Mouse (Mus musculus): ENCODE measurements around the gene Map3k12. TPM values are rescaled to one million over a fixed set of nuclear protein-coding genes. Genes with fewer than 3 reads are reported as not detected.

Gene Map3k12
- polyA plus RNA-seq, 1 experiment from 2014 or later, result 27.9 TPM

DNA sequence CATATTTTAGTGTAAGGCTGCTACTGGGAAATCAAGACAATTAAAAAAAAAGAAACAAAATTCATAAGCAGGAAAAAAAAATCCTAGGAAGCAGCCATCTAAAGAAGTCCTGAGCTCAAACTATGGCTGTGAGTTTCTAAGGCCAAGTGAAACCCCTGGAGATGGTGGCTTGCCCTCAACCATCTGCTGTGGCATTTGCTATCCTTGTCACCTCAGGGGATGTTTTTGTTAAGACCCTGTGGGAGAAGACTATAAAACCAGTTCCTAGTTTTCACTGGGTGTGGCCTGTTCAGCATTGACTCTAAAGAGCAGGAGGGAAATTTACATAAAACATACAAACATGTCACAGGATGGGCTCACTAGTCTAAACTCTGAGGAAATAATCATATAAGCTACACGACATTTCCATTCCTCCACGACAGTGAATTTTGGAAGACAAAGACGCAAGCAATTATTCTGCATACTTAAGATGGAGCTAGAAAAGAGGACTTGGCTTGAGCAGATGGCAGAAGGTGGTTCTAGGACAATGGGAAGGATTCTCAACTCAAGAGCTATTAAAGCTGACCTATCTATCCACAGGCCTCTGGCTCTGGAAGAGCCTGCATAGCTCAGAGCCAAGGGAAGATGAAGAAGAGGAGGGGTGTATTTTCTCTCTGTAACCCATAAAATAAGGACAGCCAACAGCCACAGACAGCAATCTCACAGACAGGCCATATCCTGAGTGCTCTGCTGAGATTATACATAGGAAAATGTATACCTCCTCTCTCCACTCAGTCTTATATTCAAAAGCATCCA, 15.4 kb upstream of the Map3k12 start:
- H3K9ac ChIP-seq, result no peak overlapping the region
- WGBS, result 91% methylated on average over 3 of the region's 3 CpGs
- ATAC-seq (ENCODE audit: insufficient number of reproducible peaks, insufficient read depth, low FRiP score, low TSS enrichment), result no peak
- no peaks in the 10 kb centered on the region for H3K27me3 ChIP-seq
- H3K4me2 ChIP-seq (replicated peaks), result no peak overlapping the region
- no peak overlapping the region for H3K27ac ChIP-seq
- H3K36me3 ChIP-seq, result peaks cover 70% of the 10 kb centered on the region
- no peak overlapping the region for H3K4me3 ChIP-seq
- no peaks in the 10 kb centered on the region for H3K4me1 ChIP-seq
- H3K9me3 ChIP-seq, result no peaks in the 10 kb centered on the region

DNA sequence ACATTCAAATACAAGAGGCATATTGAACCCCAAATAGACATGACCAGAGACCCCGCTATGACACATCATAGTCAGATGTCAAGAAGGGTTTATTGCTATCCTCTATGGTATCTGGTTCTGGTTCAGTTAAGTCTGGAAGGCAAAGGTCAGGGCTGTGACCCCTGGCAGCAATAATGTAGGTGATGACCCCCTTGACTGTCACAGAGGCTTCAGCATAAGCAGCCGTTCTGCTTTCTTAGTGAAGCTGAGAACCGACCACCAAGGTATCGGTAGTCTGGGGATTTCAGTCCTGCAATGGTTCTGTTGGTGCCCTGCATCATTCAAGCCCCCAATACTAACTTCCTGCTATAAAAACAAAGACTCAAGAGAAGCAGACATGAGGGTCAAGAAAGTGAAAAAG, 14.7 kb upstream of the Map3k12 start:
- Histone ChIP-seq H3K27ac (no peak overlapping the region), H3K27me3 (no peaks in the 10 kb centered on the region), H3K4me2 (replicated peaks) (no peak overlapping the region), H3K36me3 (peaks cover 65% of the 10 kb centered on the region), H3K9me3 (no peaks in the 10 kb centered on the region), H3K4me1 (no peaks in the 10 kb centered on the region), H3K4me3 (no peak overlapping the region), H3K9ac (no peak overlapping the region)
- no peak for ATAC-seq (ENCODE audit: insufficient number of reproducible peaks, insufficient read depth, low FRiP score, low TSS enrichment)
- WGBS, result 78% methylated on average over 4 of the region's 4 CpGs

DNA sequence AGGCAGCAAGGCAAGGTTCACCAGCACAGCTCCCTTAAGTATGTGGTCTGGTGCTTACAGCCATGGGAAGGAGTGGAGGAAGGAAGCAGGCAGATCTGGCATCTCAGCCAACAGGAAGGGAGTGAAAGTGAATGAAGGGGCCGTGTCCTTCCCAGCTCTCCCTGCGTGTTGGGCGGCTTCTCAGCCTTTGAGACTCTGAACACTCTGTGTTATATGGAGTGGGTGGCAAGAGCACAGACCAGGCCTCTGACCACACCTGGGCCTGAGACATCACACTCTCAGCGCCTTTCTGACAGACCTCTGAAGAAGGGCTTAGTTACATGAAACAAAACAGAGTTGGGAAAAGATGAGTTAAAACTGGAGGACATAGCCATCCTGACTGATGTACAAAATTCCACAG, 13.7 kb upstream of the Map3k12 start:
- no peaks in the 10 kb centered on the region for H3K4me1 ChIP-seq
- 94% methylated on average over 4 of the region's 4 CpGs for WGBS

DNA sequence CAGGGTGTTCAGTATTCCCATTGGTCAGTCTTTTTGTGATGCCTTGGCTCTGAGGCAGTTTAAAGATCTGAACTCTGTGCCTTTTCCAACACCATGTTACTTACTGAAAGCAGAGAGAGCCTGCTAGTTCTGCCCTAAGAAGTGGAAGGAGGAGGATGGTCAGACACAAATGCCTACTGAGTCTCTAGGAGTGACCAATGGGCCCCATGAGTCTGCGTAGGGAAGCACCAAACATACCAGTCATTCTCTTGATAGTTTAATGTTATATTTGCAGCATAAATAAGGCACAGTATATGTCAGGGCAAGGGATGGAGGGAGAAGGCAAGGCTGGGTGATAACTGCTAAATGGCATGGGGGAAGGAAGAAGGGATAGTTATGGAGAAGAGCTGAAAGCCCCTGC, 11.5 kb upstream of the Map3k12 start:
- WGBS, result 94% methylated on average over 1 of the region's 1 CpGs

More for the DNA sequence above, 13.7 kb upstream of the Map3k12 start:
- Histone ChIP-seq H3K27ac (no peak overlapping the region), H3K4me3 (no peak overlapping the region), H3K9ac (no peak overlapping the region), H3K27me3 (no peaks in the 10 kb centered on the region), H3K4me2 (replicated peaks) (no peak overlapping the region), H3K36me3 (peaks cover 57% of the 10 kb centered on the region), H3K9me3 (no peaks in the 10 kb centered on the region)
- no peak for ATAC-seq (ENCODE audit: insufficient number of reproducible peaks, insufficient read depth, low FRiP score, low TSS enrichment)

DNA sequence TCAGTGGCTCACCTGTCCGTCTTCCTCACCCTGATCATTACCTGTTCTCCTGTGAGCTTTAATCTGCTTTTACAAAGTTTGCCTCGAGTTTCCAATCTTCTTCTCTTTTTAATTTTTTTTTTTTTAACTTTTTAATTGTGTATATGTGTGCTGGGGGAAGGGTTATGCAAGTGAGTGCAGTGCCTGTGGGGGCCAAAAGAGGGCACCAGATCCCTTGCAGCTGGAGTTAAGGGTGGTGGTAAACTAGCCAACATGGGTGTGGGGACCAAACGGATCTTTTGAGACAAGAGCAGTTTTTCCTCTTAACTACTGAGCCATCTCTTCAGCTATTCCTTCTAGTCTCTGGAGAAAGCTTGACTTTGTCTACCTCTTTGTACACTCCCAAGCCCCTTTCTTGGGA, 11.1 kb upstream of the Map3k12 start:
- no peaks in the 10 kb centered on the region for H3K4me1 ChIP-seq
- peaks cover 56% of the 10 kb centered on the region for H3K36me3 ChIP-seq
- WGBS, result 69% methylated on average over 3 of the region's 3 CpGs

More for the DNA sequence above, 11.5 kb upstream of the Map3k12 start:
- no peak overlapping the region for H3K4me2 ChIP-seq (replicated peaks)
- no peaks in the 10 kb centered on the region for H3K27me3 ChIP-seq
- no peak for ATAC-seq (ENCODE audit: insufficient number of reproducible peaks, insufficient read depth, low FRiP score, low TSS enrichment)
- H3K27ac ChIP-seq, result no peak overlapping the region
- H3K9ac ChIP-seq, result no peak overlapping the region
- H3K9me3 ChIP-seq, result no peaks in the 10 kb centered on the region
- H3K4me3 ChIP-seq, result no peak overlapping the region
- peaks cover 60% of the 10 kb centered on the region for H3K36me3 ChIP-seq
- no peaks in the 10 kb centered on the region for H3K4me1 ChIP-seq

DNA sequence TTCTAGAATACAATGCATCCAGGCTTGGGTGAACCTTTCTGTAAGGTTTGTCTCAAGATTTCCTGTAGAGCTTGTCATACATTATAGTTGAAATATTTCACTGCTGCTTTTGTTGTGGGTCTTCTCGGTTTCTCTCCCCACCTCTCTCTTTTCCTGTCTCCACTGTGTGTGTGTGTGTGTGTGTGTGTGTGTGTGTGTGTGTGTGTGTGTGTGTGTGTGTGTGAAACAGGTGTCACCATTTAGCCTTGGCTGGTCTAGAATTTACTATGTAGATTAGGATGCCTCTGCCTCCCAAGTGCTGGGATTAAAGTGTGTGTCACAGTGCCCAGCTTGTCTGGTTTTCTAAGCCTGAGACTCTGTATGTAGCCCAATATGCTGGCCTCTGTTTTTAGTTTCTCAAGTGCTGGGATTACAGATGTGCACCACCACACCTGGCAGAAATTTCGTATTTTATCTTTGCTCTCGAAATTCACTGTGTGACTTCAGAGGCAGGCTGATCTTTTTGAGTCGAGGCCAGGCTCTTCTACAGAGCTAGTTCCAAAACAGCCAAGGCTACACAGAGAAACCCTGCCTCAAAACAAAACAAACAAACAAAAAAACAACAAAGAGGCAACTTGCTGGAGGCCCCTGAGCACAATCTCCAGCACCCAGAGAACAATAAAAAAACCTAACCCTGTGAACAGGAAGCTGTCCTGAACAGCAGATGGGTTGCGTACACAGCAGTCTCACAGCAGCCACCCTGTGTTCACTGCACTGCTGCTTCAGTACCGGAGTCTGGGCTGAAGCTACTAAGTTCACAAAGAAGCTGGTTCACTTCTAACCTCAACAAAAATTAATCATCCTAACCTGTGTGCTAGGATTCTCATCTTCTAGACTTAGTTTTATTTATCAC, 9.5 kb upstream of the Map3k12 start:
- peaks cover 62% of the 10 kb centered on the region for H3K36me3 ChIP-seq
- no peak overlapping the region for H3K4me2 ChIP-seq (replicated peaks)
- no peaks in the 10 kb centered on the region for H3K9me3 ChIP-seq
- no peaks in the 10 kb centered on the region for H3K4me1 ChIP-seq
- no peak overlapping the region for H3K4me3 ChIP-seq
- H3K27me3 ChIP-seq, result no peaks in the 10 kb centered on the region
- 82% methylated on average over 6 of the region's 6 CpGs for WGBS
- ATAC-seq (ENCODE audit: insufficient number of reproducible peaks, insufficient read depth, low FRiP score, low TSS enrichment), result no peak
- no peak overlapping the region for H3K9ac ChIP-seq
- H3K27ac ChIP-seq, result no peak overlapping the region

More for the DNA sequence above, 11.1 kb upstream of the Map3k12 start:
- no peak overlapping the region for H3K27ac ChIP-seq
- no peak for ATAC-seq (ENCODE audit: insufficient number of reproducible peaks, insufficient read depth, low FRiP score, low TSS enrichment)
- H3K9me3 ChIP-seq, result no peaks in the 10 kb centered on the region
- H3K4me2 ChIP-seq (replicated peaks), result no peak overlapping the region
- no peak overlapping the region for H3K9ac ChIP-seq
- no peak overlapping the region for H3K4me3 ChIP-seq
- no peaks in the 10 kb centered on the region for H3K27me3 ChIP-seq

DNA sequence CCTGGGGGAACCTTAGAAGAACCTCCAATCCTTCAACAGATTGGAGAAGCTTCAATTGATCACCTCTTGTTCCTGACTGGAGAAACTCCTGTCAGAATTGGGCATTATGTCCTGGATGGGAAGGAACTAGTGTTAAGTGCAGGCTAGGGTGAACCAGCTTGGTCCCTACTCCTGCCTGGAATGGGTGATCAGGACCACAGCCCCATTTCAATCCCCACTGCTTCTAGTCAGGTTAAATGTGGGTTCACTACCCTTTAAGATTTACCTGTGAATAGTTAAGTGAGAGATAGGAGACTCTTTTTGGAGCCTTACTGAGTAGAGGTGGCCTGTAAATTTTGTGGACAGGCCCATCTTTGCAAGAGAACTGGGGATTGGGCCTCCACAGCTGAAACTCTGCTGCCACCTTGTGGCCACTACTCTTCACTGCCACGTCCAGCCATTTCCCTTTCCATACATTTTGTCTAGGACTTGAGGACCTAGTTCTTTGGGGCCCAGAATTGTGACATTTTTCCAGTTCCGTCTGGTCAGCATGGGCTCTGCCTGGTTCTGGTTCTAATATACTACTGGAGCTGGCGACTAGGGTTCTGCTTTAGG, 8.1 kb upstream of the Map3k12 start, which contains the start of gene Npff:
Gene Npff, minus strand, starts transcription at position 51 of the 594 bp plus-strand sequence.
- Histone ChIP-seq H3K36me3 (peaks cover 64% of the 10 kb centered on the region), H3K27me3 (no peaks in the 10 kb centered on the region), H3K9me3 (no peaks in the 10 kb centered on the region), H3K27ac (no peak within 1 kb of the TSS), H3K4me3 (no peak within 1 kb of the TSS), H3K4me1 (0 out of 2 replicates have a peak, but pooled peaks cover 4% of the 10 kb centered on the region), H3K4me2 (replicated peaks) (no peak within 1 kb of the TSS), H3K9ac (no peak within 1 kb of the TSS)
- ATAC-seq (ENCODE audit: insufficient number of reproducible peaks, insufficient read depth, low FRiP score, low TSS enrichment), result no peak
- WGBS, result 6% methylated on average over 3 of the region's 3 CpGs

DNA sequence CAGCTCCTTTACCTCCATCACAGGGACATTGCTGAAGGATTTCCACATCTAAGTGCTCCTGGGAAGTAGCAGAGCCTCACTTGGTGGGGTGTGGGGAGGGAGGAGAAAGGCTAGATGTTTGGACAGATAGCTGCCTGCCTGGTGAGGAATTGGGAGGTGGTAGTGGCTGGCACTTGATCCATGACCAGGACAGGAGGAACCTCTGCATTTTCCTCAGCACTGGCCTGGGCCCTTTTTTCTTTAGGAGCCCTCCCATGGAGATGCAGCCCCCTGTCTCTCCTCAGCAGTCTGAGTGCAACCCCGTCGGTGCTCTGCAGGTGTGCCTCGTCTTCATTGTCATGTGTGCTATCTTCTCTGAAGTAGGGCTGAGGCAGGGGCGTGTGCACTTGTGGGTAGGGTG, 4.6 kb upstream of the Map3k12 start:
- WGBS, result 94% methylated on average over 4 of the region's 4 CpGs
- Histone ChIP-seq H3K27ac (no peak overlapping the region), H3K9ac (no peak overlapping the region), H3K4me3 (no peak overlapping the region), H3K9me3 (no peaks in the 10 kb centered on the region), H3K36me3 (peaks cover 37% of the 10 kb centered on the region), H3K27me3 (no peaks in the 10 kb centered on the region), H3K4me1 (peaks cover 14% of the 10 kb centered on the region), H3K4me2 (replicated peaks) (no peak overlapping the region)
- ATAC-seq (ENCODE audit: insufficient number of reproducible peaks, insufficient read depth, low FRiP score, low TSS enrichment), result no peak

DNA sequence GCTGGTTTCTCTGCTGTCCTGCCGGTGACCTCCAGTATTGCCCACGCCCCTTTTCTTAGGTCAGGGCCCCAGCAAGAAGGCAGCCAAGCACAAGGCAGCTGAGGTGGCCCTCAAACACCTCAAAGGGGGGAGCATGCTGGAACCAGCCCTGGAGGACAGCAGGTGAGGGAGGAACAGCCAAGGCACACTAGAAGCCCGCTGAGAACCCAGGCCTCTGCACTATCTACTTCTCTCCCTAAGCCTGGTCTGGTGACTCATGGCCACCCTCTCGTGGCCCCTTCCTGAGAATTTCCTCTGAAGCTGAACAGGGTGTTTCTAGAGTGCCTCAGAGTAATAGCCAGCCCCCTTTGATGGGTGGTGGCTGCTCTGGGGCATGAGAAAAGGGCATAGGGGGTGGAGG, 3.6 kb upstream of the Map3k12 start:
- no peak overlapping the region for H3K4me2 ChIP-seq (replicated peaks)
- WGBS, result 84% methylated on average over 4 of the region's 4 CpGs
- H3K4me1 ChIP-seq, result peaks cover 23% of the 10 kb centered on the region
- peaks cover 37% of the 10 kb centered on the region for H3K36me3 ChIP-seq
- no peak overlapping the region for H3K4me3 ChIP-seq
- ATAC-seq (ENCODE audit: insufficient number of reproducible peaks, insufficient read depth, low FRiP score, low TSS enrichment), result no peak
- no peaks in the 10 kb centered on the region for H3K9me3 ChIP-seq
- H3K9ac ChIP-seq, result peak overlapping the region; percentile 21; the same call in 1 of the 2 replicates
- no peaks in the 10 kb centered on the region for H3K27me3 ChIP-seq
- no peak overlapping the region for H3K27ac ChIP-seq

DNA sequence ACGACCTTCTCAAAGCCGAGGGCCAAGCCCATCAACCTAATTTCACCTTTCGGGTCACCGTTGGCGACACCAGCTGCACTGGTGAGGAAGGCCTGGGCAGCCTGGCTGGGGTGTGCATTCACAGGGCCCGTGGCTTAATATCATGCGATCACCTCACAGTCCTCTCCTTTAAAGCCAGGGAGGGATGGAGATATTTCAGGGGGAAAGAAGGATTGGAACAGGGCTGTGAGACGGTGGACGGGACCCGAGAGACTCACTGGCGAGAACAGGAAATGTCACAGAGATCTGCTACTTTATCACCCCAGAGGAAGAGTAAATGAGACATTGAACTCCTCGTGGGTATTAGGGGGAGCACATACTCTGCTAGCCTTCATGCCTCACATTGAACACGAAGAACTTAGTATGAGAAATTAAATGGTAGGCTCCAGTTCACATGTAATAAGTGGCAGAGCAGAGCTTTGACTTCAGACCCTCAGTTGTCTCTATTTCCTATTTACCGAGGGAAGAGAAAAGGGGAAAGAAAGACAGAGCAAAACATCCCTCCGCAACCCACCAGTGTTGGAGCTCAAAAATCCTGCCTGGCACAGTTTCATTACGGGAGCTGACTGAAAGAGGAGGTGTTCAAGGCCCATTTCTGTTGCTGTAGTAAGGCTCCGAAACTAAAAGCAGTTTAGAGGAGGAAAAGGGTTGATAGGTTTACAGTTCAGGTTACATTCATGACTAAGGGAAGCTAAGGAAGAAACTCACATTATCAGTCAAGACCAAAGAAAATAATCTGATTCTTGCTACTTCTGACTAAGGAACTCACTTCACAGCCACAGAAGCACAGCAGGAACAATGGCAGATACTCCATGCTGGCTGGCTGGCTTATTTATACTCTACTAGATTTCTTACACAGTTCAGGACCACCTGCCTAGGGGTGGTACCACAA, 2.6 kb upstream of the Map3k12 start:
- Histone ChIP-seq H3K9ac (peak overlapping the region; percentile 81), H3K27ac (peak overlapping the region; percentile 99; the same call in 1 of the 2 replicates), H3K4me3 (peak overlapping the region; percentile 53), H3K36me3 (peaks cover 34% of the 10 kb centered on the region), H3K4me1 (peaks cover 26% of the 10 kb centered on the region), H3K4me2 (replicated peaks) (peak overlapping the region; percentile 86), H3K27me3 (no peaks in the 10 kb centered on the region), H3K9me3 (no peaks in the 10 kb centered on the region)
- 68% methylated on average over 17 of the region's 17 CpGs for WGBS
- no peak for ATAC-seq (ENCODE audit: insufficient number of reproducible peaks, insufficient read depth, low FRiP score, low TSS enrichment)

DNA sequence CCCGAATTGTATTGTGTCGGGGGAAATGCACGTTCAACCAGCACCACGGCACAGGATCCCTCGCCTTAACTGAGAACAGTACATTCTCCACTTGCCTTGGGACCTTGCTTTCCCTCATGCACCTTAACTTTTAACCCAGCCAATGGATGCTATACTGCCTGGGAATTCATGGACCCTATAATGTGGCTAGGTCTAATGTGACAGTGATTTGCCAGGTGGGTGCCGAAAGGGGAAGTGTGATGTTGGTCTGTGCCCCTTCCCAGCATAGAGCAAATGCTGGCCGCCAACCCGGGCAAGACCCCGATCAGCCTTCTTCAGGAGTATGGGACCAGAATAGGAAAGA, 2.0 kb upstream of the Map3k12 start:
- WGBS, result 15% methylated on average over 9 of the region's 9 CpGs
- H3K9ac ChIP-seq, result peak overlapping the region; percentile 81
- H3K27ac ChIP-seq, result peak overlapping the region; percentile 99
- peak overlapping the region; percentile 86 for H3K4me2 ChIP-seq (replicated peaks)
- no peak for ATAC-seq (ENCODE audit: insufficient number of reproducible peaks, insufficient read depth, low FRiP score, low TSS enrichment)
- H3K4me3 ChIP-seq, result peak overlapping the region; percentile 53
- no peaks in the 10 kb centered on the region for H3K9me3 ChIP-seq
- H3K36me3 ChIP-seq, result peaks cover 28% of the 10 kb centered on the region
- no peaks in the 10 kb centered on the region for H3K27me3 ChIP-seq
- peaks cover 26% of the 10 kb centered on the region for H3K4me1 ChIP-seq
